In genomic region chr2:22105150-22105549, GRCm38 (mm10) we compare ENCODE assay signal across 18 mouse cellular contexts.
DNase-seq lines count a peak whose midpoint lies in the region; ATAC-seq lines count a peak whose summit lies in the region.
"Had no signal": no experiment of that assay in that cellular context is flagged by ENCODE, and none has a peak within 500 bp of the region (broad histone marks: within the 10 kb centered on the region; RNA-seq: fewer than 3 reads in every experiment).

No protein-coding gene starts in this region.

- no peaks in the 10 kb centered on the region for H3K9me3 ChIP-seq in hindbrain, embryonic 14.5 days (ENCODE audit: control insufficient read depth, low read length)
- no peaks in the 10 kb centered on the region for H3K9me3 ChIP-seq in hindbrain, embryonic 10.5 days
- no peaks in the 10 kb centered on the region for H3K9me3 ChIP-seq in stomach, embryonic 14.5 days (ENCODE audit: control insufficient read depth, low read depth, low read length)
- H3K9me3 ChIP-seq: heart, embryonic 12.5 days had no signal

- 32% methylated on average over 5 of the region's 5 CpGs for WGBS in hindbrain, embryonic 14.5 days
- WGBS in hindbrain, embryonic 10.5 days, result 61% methylated on average over 5 of the region's 5 CpGs
- 8% methylated on average over 5 of the region's 5 CpGs for WGBS in large intestine, adult 2 months
- 16% methylated on average over 5 of the region's 5 CpGs for WGBS in stomach, embryonic 14.5 days

- no peak overlapping the region for H3K4me3 ChIP-seq in hindbrain, embryonic 14.5 days (replicated peaks; ENCODE audit: low read length)
- no peak overlapping the region for H3K4me3 ChIP-seq in hindbrain, embryonic 10.5 days
- H3K4me3 ChIP-seq in stomach, embryonic 14.5 days (ENCODE audit: low read depth, low read length), result no peak overlapping the region
- H3K4me3 ChIP-seq: heart, embryonic 12.5 days; layer of hippocampus, adult 2 months had no signal

- ATAC-seq in hindbrain, embryonic 14.5 days (ENCODE audit: low FRiP score), result no peak
- peak; percentile 56; the same call in 1 of the 2 replicates for ATAC-seq in stomach, embryonic 14.5 days (ENCODE audit: insufficient number of reproducible peaks, insufficient read depth, low FRiP score, low read depth)
- ATAC-seq: hindbrain, embryonic 16.5 days; lung, postnatal 0 days; midbrain, embryonic 16.5 days had no signal

- H3K4me1 ChIP-seq in hindbrain, embryonic 14.5 days (replicated peaks; ENCODE audit: control insufficient read depth, insufficient read depth, low read length), result no peaks in the 10 kb centered on the region
- H3K4me1 ChIP-seq in hindbrain, embryonic 10.5 days (replicated peaks), result no peaks in the 10 kb centered on the region
- no peaks in the 10 kb centered on the region for H3K4me1 ChIP-seq in stomach, embryonic 14.5 days (ENCODE audit: control insufficient read depth, insufficient read depth, low read length)
- H3K4me1 ChIP-seq: heart, embryonic 12.5 days had no signal

- no peaks in the 10 kb centered on the region for H3K36me3 ChIP-seq in hindbrain, embryonic 14.5 days (replicated peaks; ENCODE audit: control insufficient read depth, insufficient read depth)
- no peaks in the 10 kb centered on the region for H3K36me3 ChIP-seq in hindbrain, embryonic 10.5 days
- H3K36me3 ChIP-seq in stomach, embryonic 14.5 days (ENCODE audit: control insufficient read depth, insufficient read depth, low read length), result no peaks in the 10 kb centered on the region
- H3K36me3 ChIP-seq: heart, embryonic 12.5 days had no signal

- no peak overlapping the region for H3K4me2 ChIP-seq in hindbrain, embryonic 14.5 days (replicated peaks)
- H3K4me2 ChIP-seq in stomach, embryonic 14.5 days (replicated peaks; ENCODE audit: low read depth, low read length), result no peak overlapping the region
- H3K4me2 ChIP-seq: heart, embryonic 12.5 days had no signal

- H3K27ac ChIP-seq in hindbrain, embryonic 14.5 days, result no peak overlapping the region
- H3K27ac ChIP-seq in hindbrain, embryonic 10.5 days, result no peak overlapping the region
- no peak overlapping the region for H3K27ac ChIP-seq in stomach, embryonic 14.5 days (ENCODE audit: low read length)
- H3K27ac ChIP-seq: kidney, postnatal 0 days; layer of hippocampus, adult 2 months; liver, embryonic 14.5 days had no signal

- H3K27me3 ChIP-seq in hindbrain, embryonic 14.5 days (ENCODE audit: control insufficient read depth, insufficient read depth, low read length), result no peaks in the 10 kb centered on the region
- H3K27me3 ChIP-seq in hindbrain, embryonic 10.5 days (ENCODE audit: insufficient read depth, poor library complexity, severe bottlenecking), result no peaks in the 10 kb centered on the region
- H3K27me3 ChIP-seq in stomach, embryonic 14.5 days (ENCODE audit: control insufficient read depth, insufficient read depth, low read length), result no peaks in the 10 kb centered on the region
- H3K27me3 ChIP-seq: heart, embryonic 12.5 days had no signal

- peak; percentile 23 for DNase-seq in hindbrain, embryonic 14.5 days (ENCODE audit: low spot score)
- DNase-seq in hindbrain, embryonic 10.5 days (ENCODE audit: low spot score), result no peak
- DNase-seq in embryo, embryonic 11.5 days (ENCODE audit: low read depth, low spot score), result peak; percentile 14
- peak; percentile 79 for DNase-seq in large intestine, adult 2 months (ENCODE audit: low read depth, low spot score)
- no peak for DNase-seq in frontal cortex, postnatal 25 days (ENCODE audit: low spot score in 2 of 2)
- DNase-seq in frontal cortex, postnatal 14 days (ENCODE audit: low spot score in 2 of 2), result no peak
- DNase-seq in kidney, adult 11 months, result no peak
- DNase-seq: adrenal gland, postnatal 10 days; cerebellum, adult 2 months; left cerebral cortex, postnatal 4 days had no signal

- H3K9ac ChIP-seq in hindbrain, embryonic 14.5 days, result no peak overlapping the region
- H3K9ac ChIP-seq in stomach, embryonic 14.5 days (replicated peaks; ENCODE audit: low read depth, low read length), result no peak overlapping the region
- H3K9ac ChIP-seq: heart, embryonic 12.5 days; liver, embryonic 14.5 days had no signal

Comparison
In these comparisons a context has a peak if more than half of its experiments do, and no peak if none do; other contexts are left out.
1. DNase-seq: peak in hindbrain, embryonic 14.5 days (single experiment), embryo, embryonic 11.5 days (single experiment) and large intestine, adult 2 months (single experiment); none in hindbrain, embryonic 10.5 days (single experiment), frontal cortex, postnatal 25 days (0 of 2), frontal cortex, postnatal 14 days (0 of 2) and kidney, adult 11 months (single experiment).